Mouse (Mus musculus): Measurements from ENCODE around the gene Pxmp4.

Gene Pxmp4

DNA sequence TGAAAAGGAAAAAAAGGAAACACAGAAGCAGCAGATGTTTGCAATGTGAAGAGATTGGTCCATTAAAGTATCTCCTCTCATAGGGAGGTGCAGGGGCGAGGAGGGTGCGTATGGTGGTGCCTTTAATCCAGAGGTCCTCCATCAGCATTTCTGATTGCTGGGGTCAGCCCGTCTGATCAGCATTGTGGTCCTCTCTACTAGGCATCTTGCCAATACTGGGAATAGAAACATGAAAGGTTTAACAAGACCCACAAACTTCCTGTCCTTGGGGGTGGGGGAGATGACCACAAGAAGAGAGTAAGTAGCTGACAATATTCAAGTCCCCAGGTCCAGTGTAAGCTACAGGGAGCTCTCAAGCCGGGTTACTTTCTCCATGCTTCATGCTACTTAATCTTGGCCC is 32.8 kb downstream of the Pxmp4 start:
- no peak for DNase-seq

DNA sequence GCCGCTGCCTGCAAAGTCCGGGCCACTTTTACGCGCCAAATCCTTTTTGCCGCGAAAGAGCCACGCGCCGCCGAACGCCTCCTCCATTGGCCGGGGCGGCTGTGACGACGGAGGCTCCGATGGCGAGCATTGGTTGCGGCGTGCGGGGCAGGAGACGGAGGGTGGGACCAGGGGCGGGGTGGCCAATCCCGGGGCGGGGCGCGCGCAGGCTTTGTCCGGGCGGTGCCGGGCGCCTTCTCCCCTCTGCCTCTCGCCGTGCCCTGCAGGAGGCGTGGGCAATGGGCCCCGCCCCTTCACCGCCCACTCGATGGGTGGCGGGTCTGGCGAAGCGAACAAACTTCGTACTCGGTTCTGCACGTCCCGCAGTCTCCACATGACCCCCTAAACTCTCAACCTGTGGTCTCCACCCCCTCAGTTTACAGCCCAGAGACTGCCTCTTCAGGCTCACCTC is 33.6 kb downstream of the Pxmp4 start, which contains the start of gene E2f1:
Gene E2f1, minus strand, starts transcription at position 57 of the 451 bp plus-strand sequence.
- DNase-seq = peak; percentile 96

DNA sequence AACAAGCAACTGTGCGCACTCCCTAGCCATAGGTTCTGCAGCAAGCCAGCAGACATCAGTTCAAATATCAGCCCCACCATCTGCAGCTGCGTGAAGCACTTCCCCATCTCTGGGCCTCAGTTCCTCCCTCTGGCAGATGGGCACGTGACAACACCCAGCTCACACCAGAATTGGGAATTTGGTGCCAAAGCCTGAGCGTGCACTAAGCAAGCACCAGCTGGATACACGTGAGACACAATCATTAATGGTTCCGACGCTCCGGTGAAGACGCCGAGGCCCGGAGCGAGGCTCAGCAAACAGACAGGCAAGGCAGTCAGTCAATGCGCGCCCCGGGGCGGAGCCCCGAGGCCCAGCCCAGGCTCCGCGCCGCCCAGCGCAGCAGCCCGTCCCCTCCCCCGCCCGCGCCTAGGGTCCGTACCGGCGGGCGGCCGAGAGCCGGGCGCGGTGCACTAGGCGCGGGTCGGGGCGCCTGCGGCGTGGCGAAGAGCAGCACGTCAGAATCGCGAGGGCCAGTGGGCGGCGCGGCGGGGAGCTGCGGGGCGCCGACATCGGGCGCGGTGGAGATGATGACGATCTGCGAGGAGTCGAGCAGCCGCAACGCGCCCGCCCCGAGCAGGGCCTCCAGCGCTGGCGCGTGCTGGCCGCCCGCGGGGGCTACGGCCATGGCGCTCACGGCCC is 34.3 kb downstream of the Pxmp4 start:
- DNase-seq = peak; percentile 63

DNA sequence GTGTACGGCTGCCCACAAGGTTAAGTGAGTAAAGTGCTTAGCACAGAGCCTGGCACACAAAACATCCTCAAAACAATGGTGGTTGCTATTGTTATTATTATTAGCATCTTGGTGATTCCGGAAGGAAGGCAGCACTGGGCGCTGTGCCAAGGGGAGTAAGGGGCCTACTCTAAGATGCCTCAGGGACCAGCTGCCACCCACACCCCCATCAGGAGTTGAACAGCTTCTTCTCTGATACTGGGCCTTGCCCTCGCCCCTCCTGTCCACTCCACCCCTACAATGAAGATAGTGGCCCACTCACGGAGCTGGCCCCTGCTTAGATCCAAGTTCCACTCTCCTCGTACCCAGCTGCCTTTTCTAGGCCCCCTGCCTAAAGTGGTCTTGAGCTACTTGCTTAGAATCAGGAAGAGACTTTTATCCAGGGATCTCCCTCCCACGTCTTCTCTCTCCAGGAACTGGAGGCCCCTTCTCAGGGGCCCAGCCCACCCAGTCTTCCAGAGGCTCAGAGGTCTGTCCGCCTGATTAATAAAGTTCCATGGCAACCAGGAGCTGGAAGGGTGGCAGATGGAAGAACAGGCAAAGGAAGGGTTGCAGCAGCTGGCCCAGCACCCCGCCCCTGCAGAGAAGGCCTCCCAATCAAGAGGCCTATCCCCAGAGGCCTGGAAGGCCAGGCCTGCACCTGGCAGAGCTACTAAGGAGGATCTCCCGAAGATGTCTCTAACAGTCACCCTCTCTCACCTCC is 35.0 kb downstream of the Pxmp4 start:
- DNase-seq = peak; percentile 43

DNA sequence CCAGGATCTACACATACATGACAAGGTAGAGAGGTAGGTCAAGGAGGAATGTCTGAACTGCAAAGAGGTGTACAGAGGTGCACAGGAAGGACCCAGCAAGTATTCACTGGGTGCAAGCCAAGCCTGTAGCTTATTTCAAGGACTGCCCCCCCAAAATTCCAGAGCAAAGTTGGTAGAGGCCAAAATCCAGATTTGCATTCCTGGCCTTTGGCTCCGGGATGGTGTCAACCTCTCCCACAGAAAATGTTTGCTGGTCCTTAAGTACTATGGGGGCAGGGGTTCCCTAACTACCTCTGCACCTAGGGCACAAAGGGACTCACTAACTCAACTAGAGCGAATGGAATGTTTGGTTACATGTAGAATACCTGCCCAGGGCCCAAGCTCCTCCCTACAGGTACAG is 35.7 kb downstream of the Pxmp4 start:
- peak; percentile 61 for DNase-seq

DNA sequence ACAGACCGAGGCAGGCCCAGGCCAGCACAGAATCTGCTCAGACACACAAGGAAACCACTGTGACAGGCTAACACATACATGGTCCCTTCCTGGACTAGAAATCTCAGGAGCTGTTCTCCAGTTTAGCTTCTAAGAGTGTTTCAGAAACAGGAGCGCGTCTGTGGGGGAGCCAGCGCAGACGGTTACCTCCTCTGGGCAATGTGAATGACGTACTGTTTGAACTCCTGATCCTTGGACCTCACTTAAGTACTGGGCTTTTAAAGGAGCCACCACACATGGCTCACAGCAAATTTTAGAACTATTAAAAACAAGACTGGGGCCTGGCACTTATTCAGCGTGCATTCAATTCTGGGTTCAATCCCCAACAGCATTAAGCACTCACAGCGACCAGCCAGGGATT is 36.9 kb downstream of the Pxmp4 start:
- DNase-seq = no peak

DNA sequence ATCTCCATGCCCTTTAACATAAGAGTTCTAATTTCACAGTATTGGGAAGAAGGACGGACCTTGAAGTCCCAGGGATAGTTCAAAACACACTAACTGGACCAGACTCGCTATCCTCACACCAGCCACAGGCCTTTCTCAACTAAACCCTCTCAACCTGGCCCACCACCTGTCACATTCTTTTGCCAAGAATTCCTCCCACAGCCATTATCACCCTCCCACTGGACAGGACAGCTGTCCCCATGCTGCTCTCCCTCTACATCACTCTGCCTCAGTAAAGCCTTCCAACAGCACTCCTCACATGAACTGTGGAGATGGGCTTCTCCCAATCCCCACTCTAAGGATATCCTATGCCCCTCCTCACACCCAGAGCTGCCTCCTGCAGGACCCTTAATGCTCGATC is 37.9 kb downstream of the Pxmp4 start:
- no peak for DNase-seq

DNA sequence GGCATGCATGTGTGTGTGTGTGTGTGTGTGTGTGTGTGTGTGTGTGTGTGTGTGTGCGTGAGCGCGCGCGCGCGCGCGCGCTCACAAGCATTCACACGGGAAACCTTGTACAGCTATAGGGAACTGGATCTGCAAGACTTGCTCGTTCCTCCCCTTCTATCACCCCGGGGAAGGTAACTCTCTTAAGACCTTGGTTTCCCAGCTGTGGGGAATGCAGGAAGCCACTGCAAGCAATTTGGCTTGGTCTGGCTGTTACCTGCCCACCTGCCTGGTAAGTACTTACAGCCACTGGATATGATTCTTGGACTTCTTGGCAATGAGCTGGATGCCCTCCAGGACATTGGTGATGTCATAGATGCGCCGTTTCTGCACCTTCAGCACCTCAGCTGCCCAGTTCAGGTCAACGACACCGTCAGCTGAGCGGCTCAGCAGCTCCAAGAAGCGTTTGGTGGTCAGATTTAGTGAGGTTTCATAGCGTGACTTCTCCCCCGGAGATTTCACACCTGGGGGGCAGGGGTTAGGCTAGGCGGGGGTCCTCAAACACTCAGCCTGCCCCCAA is 39.8 kb downstream of the Pxmp4 start:
- no peak for DNase-seq

DNA sequence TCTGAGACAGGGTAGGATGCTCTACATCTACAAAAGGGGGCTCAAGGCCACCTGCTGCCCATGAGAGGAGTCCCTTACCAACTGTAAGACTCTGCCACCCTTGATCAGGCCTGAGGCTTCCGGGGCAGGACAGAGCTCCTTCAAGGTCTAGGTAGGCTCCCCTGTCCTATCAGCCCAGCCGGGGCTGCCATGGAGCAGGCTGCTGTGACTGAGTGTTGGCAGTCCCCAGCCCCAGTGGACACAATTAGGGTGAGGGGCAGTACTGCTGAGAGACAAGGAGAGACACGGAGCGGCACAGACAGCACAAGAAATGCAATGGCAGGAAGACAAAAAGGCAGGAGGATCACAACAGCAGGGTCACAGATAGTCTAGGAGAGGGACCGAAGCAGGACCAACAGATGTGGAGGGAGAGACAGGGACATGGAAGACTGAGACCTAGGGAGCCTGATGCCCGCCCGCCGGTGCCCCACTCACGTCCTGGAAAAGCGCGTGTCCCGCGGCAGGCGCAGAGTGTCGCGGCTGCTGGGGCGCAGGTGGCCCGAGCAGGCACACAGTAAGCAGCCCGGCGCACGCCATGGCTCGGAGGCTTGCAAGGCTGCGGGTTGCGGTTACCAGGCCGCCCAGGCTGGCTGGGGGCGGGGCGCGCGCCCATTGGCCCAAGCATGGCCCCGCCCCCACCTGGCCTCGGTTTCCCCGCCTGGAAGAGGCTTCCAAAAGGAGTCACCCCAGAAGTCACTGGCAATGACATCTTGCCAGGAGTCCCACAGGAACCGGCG is 45.1 kb downstream of the Pxmp4 start, which contains the start of gene Necab3:
Gene Necab3, minus strand, starts transcription at position 627 of the 776 bp plus-strand sequence.
- DNase-seq = no peak

DNA sequence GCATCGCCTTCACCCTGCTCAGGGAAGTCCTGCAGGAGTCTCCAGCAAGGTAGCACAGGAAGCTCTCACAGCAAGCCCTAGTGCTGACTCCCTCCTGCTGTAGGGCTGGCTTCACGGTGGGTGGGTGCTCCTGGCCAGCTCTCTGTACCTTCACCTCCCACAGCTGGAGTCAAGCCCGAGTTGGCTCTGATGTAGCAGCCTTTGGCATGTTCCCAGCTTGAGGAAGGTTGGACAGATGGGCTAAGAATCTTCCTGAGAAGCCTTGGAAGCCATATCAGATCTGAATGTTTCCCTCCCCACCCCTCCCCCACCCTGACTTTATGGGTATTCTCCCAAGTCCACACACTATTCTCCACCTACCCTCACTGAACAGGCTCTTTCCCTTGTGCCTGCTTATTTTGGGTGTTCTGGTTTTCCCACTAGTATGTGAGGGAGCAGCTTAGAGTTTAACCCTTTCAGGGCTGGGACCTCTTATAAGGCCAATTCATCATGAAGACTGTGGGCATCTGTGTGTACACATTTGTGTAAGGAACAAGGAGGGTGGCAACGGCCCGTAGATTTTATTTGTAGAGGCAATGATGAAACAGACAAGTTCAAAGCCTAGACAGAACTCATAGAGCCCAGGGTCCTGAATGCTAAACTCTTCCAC is 46.2 kb downstream of the Pxmp4 start:
- DNase-seq = no peak

DNA sequence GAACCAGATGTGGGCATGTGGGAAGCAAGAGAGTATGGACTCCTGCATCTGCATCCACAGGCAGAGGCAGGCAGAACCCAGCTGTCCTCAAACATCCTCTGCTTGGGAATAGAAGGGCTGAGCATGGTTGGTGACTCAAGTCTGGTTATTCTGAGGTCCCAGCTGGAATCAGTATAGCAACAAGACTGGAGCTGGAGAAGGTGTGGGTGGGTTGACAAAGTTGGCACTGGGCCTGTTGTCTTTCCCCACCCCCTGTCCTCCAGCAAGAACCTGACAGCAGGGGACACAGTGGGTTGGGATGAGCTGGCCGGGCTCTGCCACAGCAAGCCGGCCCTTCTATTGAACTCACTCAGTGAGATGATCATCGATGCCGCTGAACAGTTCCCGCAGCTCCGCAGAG is 48.3 kb downstream of the Pxmp4 start:
- no peak for DNase-seq

DNA sequence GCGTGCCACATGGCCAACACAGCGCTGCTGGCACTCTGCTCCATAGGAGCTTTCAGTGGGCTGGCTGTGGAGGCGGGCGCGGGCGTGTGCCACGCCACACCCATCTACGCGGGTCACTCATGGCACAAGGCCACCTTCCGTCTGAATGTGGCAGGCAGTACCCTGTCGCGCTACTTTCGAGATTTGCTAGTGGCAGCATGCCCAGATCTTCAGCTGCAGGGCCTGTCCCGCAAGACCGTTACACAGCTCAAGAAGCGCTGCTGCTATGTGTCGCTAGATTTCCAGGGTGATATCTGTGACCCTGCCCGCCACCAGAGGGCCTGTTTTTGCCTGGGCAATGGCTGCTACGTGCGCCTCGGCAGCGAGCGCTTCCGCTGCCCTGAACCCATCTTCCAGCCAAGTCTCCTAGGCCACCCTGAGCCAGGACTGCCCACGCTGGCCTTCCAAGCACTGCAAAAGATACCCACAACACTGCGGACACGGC is 51.0 kb downstream of the Pxmp4 start:
- DNase-seq = peak; percentile 85

DNA sequence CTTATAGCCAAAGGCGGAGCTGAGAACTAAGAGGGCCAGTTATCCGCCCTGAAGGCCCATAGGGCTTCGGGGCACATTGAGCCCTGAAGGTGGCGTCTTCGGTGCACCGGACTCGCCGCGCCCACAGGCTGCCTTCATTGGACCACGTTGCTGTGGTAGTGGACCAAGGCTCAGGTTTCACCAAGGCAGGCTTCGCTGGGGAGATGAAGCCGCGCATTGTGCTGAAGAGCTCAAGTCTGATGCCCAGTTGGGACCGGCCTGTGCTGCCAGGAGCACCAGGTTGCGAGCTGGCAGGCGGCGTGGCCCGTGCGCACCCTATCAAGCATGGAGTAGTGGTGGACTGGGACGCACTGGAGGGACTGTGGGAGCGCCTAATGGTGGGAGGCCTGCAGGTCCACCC is 51.6 kb downstream of the Pxmp4 start:
- no peak for DNase-seq

DNA sequence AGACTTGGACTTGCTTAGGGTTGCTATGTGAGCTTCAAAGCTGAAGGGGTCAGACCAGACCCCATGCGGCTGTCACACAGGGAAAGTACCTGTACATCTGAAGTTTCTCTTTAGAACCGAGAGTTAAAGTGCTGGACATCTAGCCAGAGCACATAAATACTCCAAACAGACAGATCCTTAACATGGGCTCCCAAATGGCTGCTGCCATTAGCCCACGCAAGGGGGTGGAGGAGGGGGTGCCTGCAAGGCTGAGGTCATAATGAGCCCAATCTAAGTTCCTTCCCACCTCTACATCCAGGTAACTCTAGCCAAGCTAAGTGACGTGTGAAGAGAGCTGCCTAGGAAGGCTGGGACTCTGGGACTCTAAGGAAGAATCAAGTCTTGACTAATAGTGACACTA is 52.0 kb downstream of the Pxmp4 start, which contains the start of gene Actl10:
Gene Actl10, plus strand, starts transcription at position 301 of the 400 bp plus-strand sequence.
- DNase-seq = no peak

DNA sequence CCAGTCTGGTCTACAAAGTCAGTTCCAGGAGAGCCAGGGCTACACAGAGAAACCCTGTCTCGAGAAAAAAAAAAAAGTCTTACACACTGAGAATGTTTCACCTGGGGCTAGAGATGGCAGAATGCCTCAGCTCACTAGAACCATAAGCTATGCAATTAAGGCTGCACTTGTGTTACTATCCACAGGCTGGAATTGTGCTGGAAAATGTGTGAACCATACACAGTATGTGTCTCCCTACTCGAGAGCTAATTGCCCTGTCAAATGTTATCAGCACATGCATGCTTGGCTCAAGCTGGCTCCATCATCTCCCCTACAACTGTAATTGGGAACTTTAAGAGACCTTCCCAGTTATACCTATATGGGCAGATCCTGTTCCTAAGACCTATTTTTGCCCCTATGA is 52.6 kb downstream of the Pxmp4 start:
- no peak for DNase-seq

DNA sequence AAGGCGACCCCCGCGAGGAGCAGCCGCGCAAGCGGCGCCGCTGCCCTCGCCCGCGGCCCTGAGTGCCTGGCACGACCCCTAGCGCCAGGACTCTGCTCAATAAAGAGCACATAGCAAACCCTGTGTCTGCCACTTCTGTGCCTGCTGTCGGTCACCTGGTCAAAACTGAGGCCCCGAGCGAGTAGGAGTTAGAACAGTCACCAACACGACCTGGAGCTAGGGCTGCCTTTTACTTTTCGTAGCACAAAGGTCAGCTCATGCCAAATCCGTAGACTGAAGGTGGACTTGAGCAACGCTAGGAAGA is 53.7 kb downstream of the Pxmp4 start:
- no peak for DNase-seq

DNA sequence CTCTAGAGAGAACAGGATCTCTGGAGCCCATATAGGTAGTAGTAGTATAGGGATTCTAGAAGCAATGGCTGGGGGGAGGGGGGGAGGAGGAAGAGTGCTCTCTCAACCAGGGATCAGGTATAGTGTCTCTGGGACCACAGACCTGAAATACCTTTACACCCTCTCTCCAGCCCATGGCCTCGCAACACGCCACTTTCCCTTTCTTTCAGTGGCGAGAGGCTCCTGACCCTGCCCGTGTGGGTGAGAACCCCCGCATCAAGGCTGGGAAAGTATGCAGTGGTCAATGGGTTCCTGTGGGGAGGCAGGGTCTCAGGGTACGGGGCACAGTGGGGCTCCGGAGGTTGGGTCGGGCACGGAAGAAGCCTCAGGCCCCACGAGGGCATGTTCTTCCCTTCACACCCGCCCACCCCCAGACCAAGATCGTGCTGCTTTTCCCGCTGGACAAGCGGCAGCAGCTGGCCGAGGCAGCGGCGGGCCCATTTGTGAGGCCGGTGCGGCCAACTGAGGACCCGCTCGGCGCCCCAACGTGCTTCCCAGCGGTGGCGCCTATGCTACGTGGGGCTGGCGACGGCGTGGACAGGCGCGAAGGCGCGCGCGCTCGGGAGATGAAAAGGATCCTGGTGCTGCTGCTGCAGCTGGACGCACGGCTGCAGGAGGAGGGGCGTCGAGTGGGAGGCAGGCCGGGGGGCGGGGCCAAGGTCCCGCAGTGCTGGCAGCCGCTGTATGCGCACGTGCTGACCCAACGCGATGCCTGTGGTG is 54.2 kb downstream of the Pxmp4 start:
- DNase-seq = peak; percentile 81

DNA sequence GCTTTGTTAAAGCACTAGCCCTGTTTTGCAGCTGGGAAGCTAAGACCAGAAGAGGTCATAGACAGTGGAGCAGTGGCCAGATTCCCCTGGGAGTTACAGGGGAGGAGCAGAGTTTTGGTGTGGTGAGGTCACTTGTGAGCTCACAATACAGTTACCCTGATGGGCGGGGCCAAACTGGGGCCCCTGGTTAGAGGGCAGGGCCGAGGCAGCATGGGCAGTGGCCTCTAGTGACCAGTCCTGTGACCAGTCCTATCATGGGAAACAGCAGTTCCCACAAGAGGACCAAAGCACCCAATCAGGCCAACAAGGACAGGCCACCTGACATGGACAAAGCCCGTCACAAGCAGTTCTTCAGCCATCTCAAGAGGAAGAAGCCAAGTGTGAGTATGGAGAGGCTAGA is 54.8 kb downstream of the Pxmp4 start:
- peak; percentile 54 for DNase-seq

DNA sequence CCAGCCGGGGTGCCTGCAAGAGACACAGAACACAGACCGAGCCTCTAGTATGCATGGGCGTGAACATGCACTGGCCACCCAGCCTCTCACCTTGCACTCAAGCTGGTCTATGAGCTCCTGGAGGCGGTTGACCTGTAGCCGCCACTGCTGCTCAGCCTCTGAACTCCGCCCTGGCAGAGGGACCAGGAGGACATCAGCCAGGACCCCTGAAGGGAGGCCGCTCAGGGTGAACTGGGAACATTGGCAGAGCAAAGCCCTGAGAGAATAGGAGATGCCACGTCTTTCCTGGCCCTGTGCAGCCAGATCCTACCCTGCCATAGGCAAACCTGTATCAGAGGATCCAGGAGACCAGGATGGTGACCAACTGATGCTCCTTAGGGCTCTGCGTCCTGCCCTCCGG is 56.8 kb downstream of the Pxmp4 start, which contains the start of gene 1700003F12Rik:
Gene 1700003F12Rik, plus strand, starts transcription at position 375 of the 400 bp plus-strand sequence.
- no peak for DNase-seq

DNA sequence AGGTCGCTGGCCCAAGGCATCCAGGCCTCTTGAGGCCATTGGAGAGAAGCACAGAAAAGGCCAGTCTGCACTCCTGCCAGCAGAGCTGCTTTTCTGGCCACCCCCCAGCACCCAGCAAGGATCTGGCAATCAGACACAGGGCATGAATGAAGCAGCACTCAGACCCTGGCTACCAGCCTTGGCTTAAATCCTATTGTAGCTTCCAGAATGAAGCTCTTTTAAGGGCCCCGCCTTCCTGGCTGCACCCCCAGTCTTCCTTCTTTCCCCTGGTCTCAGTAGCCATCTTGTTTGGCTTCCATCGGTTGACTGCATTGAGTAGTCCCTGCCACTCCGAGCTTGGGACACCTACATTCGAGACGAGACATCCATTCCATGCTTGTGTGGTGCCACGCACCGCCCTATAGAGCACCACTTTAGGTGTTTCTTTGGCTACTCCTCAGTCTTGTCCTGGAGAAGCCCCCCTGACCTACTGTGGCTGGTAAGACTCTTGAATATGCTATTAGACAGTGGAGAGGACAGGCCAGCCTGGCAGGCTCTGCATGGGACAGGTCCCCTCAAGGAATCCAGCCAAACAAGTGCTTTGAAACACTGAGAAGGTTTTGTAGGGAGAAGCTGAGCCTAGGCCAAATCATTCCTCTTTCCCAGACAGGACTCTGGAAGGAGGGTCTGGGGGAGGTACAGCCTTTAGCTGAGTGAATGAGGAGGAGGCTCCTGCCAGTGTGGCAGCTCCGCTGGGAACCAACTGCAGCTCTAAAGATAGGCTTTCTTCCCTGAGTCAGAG is 59.8 kb downstream of the Pxmp4 start:
- DNase-seq = peak; percentile 58

DNA sequence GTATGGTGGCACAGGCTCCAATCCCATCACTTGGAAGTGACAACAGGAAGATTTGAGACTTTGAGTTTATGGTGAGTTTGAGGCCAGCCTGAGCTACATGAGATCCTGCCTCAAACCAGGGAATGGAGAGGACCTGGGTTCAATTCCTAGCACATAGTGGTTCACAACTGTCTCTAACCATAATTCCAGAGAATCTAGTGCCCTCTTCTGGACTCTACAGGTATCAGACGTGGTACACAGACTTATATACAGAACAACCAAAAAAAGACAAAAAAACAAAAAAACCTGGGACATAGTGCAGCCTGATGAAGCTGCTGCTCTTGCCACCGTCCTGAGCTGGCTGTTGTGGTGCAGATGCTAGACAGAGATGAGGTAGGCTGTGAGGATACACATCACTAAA is 61.9 kb downstream of the Pxmp4 start:
- DNase-seq = no peak

Data from lung, postnatal 10 days (tissue).